Mouse (Mus musculus) kidney, adult 9 months (tissue): ENCODE results near the gene Fgf22.
A peak's percentile ranks its signal among the peaks of the same experiment; 100 is the strongest.
"Not testable (repeated sequence)": the region's sequence is repeated elsewhere in the genome, so short reads cannot be mapped to it uniquely, and the experiment has no call there.

ENCODE experiments used
- DNase-seq: peaks from one replicate; pipeline ENCODE4 v3.0.0; 2022

The Fgf22 gene

DNA sequence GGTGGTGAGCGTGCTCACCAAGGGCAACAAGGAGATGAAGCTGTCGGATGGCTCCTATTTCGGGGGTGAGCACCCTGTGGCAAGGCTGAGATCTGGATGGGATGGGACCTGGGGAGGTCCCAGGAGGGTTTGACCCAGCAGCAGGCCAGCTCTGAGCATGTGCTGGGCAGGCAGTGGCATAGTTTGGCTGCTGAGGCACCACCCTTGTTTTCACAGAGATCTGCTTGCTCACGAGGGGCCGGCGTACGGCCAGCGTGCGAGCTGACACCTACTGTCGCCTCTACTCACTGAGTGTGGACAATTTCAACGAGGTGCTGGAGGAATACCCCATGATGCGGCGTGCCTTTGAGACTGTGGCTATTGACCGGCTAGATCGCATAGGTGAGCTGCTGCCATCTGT is 21.0 kb upstream of the Fgf22 start:
- DNase-seq, result no peak

DNA sequence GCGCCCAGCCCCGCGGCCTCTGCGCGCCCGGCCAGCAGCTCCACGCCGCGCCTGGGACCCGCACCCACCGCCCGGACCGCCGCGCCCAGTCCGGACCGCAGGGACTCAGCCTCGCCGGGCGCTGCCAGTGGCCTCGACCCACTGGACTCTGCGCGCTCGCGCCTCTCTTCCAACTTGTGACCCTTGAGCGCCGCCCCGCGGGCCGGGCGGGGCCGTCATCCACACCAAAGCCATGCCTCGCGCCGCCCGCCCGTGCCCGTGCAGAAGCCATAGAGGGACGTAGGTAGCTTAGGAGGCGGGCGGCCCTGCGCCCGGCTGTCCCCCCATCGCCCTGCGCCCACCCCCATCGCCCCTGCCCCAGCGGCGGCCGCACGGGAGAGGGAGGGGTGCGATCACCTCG is 19.5 kb upstream of the Fgf22 start:
- DNase-seq, result no peak

DNA sequence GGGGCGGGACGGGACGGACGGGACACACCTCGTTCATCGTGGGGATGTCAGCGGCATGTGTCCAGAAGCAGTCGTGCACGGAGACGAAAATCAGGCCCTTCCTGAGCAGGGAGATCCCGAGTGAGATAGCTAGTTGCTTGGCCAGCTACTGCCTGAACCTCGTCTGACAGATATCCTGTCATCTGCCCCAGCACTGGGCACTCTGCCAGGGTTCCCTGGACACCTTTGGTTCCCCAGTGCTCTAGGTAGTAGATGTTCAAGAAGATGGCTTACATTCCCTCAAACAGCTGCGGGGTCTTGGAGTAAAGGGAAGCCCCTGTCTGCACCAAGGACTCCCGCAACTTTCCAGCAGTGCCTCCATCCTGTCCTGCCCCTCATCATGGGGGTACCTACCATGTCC is 18.2 kb upstream of the Fgf22 start:
- no peak for DNase-seq

DNA sequence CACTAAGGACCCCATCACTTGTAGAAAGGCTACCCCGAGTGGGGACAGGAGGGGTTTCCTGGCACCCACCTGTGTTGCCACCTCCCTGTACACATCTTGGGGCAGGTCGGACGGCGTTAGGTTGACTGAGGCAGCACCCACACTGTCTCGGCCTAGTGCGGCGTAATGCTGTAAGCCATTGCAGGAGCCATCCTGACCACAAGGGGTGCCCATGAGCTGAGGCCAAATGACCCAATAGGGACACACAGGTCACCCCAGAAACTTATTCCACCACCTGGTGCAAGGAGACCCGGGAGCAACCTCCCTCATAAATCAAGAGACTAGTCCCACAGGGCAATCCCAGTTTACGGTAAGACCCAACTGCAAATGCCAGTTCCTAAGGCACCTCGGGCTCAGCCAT is 16.6 kb upstream of the Fgf22 start:
- peak; percentile 45 for DNase-seq

DNA sequence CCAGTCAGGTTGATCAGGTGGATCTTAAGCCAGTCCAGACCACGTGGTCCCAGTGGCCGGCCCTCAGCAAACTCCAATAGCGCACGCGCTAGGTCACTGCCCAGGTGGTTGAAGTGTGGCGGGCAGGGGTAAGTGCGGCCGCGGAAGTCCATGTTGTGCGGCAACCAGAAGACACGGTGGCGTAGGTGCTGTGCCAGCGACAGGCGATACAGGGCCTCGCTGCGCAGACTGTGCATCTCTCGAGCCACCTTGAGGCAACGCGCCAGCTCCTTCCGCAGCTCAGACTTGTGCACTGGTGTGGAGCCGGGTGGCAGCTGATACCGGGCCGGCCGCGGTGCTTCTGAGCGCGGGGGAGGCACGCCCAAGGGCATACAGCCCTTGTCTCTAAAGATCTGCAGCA is 15.6 kb upstream of the Fgf22 start:
- DNase-seq, result no peak

DNA sequence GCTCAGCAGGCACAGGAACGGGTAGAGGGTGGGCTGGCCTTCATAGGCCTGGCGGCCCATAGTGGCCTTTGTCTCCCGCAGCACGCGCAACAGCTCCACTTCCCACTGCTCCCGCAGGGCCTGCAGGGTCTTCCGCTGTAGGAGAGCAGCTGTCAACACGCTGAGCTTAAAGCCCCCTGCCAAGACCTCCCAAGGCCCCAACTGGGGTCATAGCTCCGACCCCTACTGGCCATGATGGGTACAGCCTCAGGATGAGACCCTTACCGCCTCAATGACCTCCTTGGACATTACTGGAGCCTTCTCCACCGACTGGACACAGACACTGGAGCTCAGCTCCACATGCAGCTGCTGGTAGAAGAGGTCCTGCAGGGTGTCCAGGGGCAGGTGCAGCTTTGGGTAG is 14.0 kb upstream of the Fgf22 start:
- DNase-seq, result no peak

DNA sequence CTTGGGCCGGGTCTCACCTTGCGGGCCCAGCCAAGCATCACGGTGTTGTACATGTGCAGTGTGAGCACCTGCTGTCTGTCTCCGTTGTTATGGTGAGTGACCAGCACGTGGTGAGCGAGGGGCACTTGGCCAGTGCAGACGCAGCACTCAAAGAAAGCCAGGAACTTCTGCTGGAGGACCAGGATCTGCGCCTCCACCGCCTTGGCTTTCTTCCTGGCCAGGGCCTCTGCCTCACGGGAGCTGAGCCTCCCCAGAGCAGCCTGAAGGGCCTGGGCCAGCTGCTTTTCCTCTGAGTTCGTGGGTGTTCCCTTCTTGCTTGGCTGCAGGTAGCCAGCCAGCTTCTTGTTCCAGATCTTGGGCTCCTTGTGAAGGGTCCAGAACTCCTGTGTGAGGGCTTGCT is 11.7 kb upstream of the Fgf22 start:
- DNase-seq, result no peak

DNA sequence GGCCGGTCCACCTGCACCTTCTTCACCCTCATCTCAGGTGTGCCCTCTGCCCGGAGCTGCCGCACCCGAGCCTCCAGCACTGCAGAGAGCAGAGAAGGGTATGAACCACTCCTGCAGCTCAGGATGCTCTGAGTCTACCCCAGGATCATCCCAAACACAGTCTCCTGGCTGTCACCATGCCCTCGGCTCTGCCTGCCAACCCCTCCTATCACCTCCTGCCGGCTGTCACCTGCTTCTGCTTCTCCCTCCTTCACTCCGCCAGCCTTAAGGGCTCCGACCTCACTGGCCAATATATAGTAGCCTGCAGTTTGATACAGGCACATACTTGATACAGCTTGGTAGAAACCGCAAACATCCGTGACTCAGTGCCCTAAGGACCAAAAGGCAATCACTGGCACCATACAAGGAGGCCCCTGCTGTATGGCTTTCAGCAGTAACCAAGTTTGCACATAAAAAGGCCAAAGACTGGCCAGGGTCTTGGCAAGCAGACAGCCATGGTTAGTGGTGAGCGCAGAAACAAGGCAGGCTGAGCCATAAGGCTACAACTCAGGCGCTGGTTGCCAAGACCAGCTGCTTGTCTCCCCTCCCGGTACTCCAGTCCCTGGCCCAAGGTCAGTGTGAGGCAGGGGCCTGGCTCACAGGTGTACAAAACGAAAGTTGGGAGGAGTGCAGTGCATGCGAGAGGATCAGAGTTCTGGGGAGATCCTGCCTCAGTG is 11.1 kb upstream of the Fgf22 start:
- no peak for DNase-seq

DNA sequence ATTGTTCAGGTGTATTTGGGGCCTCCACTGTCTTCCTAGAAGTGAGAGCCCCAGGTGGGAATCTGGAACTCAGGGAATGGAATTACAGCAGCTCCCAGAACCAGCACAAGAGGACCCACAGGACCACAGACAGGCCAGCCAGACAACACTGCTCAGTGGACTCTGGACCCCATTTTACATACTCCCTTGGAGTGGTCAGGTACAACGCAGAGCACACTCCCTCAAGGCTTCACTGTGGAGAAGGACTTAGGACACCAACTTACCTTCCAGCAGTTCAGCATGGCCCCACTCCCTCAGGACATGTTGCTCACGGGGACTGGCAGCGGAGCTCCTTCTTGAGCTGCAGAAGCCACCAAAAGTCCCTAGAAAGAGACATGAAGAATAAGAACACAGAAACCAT is 9.5 kb upstream of the Fgf22 start:
- peak; percentile 57 for DNase-seq

DNA sequence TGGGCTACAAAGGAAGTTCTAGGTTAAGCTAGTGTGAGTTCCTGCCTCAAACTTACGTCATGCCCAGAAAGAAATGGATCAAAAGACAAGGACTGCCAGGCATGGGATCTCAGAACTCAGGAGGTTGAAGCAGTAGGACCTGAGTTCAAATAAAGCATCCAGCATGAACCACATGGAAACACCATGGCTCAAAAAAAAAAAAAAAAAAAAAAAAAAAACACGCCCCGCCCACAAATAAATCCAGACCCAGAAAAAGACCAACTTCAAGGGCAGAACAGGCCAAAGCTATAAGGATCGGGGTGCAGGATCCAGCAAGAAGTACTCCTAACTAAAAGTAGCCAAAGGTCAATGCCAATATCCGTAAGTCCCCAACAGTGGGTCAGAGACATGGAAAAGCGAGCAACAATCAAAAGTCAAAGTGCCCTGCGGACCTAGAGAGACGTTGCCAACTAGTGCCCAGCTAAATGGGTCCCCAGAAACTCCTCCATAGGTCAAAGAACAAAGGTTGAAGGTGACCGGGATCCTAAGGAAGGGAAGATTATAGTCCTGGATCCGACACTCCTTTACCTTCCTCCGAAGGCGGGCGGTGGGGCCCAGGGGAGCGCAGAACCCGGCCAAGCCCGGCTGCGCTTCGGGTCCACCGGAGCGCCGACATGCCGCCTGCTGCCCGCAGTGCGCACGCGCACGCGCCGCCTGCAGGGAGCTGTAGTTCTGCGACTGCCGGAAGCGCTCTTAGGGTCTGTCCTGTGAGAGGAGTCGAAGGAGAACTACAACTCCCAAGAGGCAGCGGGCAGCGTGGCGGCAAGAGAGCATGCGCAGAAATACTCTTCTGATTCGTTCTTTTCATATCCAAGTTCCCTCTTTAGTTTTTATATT is 8.7 kb upstream of the Fgf22 start, which contains the start of gene Polrmt:
Gene Polrmt (minus strand): TSS at position 684 of the 876 bp plus-strand sequence.
- peak; percentile 99 for DNase-seq

DNA sequence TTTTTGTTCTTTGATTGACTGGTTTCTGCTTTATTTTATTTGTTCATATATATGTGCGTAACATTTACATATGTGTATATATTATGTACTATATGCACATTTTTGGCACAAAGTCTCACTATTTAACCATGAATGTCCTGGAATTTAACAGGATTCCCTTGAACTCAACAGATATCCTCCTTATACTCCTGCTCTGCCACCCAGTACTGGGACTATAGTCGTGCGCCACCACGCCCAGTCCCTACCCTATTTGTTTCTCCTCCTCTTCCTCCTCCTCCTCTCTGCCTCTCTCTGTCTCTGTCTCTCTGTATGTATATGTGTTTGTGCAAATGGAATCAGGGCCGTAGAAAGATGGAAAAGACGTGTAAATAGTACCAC is 8.1 kb upstream of the Fgf22 start:
- DNase-seq, result peak; percentile 42

DNA sequence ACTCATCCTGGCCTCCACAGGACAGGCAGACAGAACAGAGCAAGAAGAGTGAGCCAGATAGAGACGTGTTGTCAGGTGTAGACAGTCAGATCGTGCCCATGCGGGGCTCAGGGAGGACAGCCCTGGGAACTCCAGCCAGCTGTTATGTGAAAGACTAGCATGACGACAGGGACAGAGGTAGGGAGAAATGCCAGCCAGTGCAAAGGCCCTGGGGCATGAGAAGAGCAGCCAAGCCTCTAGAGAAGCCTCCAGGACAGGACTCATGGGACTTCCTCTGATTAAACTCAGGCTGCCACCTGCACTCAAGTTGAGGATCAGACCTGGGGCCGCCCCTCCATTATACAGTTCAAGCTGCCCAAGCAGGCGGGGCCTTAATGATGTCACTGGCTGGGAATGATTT is 6.4 kb upstream of the Fgf22 start:
- no peak for DNase-seq

DNA sequence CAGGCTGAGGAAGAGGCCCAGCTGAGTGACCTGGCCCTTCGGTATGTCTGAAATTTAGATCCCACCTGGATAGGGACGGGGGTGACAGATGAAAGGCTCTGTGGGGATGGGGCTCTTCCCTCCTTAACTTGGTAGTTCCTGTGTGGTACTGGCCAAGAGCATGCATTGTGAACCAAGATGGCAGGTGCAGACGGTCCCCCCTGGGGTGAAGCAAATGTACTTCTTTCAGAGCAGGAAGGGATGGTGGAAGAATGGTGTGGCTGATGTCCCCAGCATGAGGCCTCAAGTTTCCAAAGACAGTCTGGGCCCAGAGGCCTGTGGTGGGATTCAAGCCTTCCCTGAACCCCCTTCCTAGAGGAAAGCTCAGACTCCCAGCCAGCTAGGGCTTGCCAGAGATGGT is 978 bp downstream of the Fgf22 start:
- no peak for DNase-seq

DNA sequence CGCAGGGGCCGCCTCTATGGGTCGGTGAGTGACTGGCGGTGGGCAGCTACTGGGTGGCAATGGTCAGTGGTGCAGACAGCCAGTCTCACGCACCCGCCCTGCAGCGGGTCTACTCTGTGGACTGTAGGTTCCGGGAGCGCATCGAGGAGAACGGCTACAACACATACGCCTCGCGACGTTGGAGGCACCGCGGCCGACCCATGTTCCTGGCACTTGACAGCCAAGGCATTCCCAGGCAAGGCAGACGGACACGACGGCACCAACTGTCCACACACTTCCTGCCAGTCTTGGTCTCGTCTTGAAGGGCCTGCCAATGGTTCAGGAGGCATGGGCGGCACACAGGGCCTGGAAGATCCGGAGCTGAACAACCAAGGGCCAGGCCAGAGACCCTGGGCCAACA is 1.8 kb downstream of the Fgf22 start:
- DNase-seq, result no peak

DNA sequence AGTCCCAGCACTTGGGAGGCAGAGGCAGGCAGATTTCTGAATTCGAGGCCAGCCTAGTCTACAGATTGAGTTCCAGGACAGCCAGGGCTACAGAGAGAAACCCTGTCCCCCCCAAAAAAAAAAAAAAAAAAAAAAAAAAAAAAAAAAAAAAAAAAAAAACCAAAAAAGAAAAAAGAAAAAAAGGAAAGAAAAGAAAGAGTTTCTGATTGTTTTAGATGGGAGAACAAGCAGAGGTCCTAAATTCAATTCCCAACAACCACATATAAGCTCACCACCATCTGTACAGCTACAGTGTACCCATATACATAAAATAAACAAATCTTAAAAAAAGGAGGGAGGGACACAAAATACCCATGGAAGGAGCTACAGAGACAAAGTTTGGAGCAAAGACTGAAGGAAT is 4.8 kb downstream of the Fgf22 start:
- DNase-seq, result not testable (repeated sequence)

DNA sequence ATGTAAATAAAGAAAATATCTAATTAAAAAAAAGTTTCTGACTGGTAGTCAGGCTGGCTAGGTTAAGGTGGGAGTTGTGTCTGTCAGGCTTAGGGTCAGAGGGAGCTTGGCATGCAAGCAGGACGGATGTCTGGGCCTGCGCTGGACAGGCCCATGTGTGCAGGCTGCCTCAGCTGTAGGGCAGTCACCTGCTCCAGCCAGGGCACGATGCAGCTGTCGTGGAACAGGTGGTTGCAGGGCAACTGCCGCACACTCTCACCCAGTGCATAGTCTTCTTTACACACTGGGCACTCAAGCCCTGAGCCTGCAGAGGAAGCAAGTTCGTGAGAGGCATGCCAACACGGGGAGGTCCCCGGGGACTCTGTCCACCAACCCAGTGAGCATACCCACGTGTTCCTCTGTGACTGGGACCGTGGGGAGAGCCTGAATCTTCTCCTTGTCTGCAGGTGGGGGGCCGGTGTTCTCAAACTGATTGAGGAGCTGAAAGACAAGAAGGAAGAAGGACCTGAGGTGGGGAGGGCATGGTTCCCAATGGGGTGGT is 5.8 kb downstream of the Fgf22 start:
- no peak for DNase-seq

DNA sequence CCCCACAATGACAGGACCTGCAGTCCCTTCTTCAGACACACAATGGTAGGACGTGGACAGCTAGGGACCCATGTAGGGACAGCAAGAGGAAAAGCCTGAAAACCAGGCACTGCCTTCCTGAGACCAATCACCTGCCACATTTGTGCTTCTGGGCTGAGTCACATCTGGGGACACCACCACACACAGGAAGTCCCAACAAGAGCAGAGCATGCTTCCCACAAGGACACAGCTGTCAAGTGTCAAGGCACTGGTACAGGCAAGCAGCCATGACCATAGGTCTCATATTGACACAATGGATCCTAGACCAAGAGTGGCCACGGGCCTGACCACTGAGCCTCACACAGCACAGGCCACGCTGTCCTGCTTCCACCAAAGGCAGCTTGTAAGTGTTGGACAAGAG is 8.0 kb downstream of the Fgf22 start:
- no peak for DNase-seq

DNA sequence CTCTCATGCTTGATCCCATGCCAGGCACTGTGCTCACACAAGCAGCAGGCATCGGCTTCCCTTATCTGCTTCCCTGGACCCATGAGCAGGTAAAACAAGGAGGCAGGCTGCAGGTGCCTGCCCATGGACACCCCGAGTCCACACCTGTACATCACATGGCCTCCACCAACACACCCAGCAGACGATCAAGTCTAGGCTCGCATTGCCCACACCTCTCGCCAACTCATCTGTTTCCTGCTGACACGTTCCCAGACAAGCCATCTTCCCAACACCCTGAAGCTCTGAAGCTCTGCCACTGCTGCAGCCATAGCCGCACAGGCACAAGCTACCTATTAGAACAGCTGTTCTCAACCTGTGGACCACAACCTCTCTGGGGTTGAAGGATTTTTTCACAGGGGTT is 9.4 kb downstream of the Fgf22 start:
- DNase-seq, result no peak

DNA sequence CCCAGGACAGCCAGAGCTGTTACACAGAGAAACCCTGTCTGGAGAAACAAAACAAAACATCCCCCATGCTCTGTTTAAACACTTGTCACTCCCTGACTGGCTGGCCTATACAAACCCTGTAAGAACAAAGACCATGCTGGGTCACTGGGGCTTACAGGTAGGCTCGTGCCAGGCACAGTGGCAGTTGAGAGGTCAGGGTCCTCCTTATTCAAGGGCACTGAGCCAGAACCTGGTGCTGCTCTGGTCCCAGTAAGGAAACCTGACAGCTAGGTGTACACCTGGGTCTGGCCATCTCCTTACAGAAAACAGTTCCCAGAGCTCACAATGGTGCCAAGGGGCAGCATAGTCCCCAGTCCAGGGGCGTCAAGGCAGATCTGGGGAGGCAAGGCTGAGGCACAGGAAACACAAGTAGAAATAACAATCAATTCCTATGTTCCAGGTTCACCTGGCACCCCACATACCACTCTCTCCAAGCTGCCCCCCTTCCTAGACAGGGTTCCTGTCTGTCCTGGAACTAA is 10.4 kb downstream of the Fgf22 start:
- peak; percentile 45 for DNase-seq

DNA sequence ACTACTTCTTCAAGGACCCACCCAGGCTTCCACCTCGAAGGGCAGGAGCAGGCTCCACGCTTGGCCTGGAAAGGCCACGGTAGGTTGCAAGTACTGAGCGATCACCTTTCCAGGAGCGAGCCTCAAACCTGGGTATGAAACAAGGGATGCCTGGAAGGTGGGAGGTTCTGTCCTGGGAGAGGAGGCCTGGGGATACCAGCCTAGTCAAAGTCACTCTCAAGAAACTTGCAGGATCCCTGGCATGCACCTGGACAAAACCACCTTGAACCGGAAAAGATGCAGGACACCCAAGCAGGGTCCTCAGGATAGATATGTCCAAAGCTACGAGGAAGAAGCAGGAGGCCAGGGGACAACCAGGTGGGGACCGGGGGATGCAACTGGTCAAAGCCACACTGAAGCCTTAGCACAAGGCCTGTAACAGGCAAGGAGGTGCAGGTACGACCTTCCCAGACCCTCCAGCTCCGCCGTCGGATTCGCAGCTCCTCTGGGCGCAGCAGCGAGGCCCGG is 11.2 kb downstream of the Fgf22 start:
- DNase-seq, result peak; percentile 43

DNA sequence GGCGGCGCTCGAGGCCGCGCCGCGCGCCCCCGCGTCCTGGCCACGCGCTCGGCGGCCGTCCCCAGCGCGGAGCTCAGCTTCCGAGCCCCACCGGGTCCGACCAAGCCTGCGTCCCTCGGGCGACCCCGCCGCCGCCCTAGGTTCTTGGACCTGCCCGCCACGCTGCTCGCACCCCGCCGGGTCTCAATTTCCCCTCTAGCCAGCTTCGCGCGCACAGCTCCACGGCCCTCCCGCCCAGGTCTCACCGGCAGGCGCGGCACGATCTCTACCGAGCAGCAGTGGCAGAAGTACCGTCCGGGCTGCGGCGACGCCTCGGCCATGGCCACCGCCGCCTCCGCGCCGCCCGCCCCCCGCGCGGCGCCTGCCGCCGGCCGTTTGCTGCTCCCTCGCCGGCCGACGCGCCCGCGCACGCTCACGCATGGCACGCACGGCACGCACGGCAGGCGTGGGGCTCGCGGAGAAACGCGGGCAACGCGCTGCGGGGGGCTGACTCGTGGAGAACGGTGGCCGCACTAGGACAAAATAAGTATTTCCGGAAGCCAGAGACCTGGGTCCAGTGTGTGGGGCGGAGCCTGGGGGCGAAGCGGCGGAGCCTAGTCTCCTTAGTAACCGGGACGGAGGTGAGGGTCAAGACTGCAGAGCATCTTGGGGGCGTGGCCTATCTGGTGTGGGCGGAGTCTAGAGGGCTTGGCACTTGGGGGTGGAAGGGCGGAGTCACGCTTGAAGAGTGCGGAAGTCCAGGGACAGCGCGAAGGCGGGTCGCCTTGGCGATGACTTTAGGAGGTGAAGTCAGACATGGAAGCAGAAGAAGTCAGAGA is 11.8 kb downstream of the Fgf22 start, which contains the start of gene Rnf126:
Gene Rnf126 (minus strand): TSS at position 445 of the 818 bp plus-strand sequence.
- peak; percentile 100 for DNase-seq

DNA sequence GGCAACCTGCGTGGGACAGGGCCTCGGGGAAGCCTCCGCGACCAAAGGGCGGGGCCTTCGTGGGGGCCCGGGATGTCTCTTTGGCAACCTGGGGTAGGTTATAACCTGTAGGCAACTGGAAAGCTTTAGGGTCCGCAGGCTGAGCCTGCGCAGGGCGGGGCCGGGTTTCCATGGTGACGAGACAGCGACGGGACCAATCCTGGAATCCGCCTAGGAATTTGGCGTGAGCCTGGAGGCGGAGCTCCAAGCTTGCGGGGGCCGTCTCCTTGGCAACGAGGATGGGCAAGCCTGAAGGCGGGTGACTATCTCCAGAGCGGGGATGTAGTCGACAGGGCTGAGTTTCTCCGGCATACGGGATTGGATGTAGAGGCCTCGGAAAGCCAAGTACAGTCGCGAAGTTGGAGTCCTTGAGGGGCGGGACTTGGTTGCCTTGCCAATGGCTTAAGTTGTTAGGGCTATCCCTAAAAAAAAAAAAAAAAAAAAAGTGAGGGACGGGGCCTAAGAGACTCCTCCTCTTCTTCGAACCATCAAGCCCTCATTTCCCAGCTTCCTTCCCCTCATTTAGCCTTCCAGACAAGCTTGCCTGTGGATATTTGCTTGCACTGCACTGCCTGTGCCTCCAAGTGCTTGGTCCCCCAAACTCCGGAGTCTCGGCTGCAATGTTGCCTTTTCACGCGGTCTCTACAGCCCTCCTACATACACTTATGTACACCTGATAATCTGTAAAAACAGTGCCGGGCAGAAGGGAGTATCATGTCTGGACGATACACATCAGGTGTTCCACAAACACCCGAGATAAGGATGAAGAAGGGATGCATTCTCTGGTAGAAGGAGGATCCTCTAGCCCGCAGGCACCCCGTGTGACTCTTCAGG is 12.7 kb downstream of the Fgf22 start:
- DNase-seq, result peak; percentile 91
